Mouse (Mus musculus) left cerebral cortex, adult 9 months (tissue): Measurements from ENCODE around the gene Phrf1.

Experiments
- DNase-seq, 2 experiments: peaks; one replicate each; pipeline ENCODE4 v3.0.0; 2022; ENCODE audit warnings: low spot score in 2 of 2

Phrf1 gene

GRCm38 (mm10) chr7:141256159-141256558 is 27.6 kb downstream of the Phrf1 start:
- DNase-seq = no peak

GRCm38 (mm10) chr7:141261480-141261879 is 32.9 kb downstream of the Phrf1 start:
- no peak for DNase-seq

- no peak for DNase-seq
Measured at GRCm38 (mm10) chr7:141263640-141264039, 35.1 kb downstream of the Phrf1 start.

GRCm38 (mm10) chr7:141264041-141264700 is 35.6 kb downstream of the Phrf1 start:
- DNase-seq = no peak

- DNase-seq = no peak
Measured at GRCm38 (mm10) chr7:141264761-141265410, 36.3 kb downstream of the Phrf1 start.

DNA sequence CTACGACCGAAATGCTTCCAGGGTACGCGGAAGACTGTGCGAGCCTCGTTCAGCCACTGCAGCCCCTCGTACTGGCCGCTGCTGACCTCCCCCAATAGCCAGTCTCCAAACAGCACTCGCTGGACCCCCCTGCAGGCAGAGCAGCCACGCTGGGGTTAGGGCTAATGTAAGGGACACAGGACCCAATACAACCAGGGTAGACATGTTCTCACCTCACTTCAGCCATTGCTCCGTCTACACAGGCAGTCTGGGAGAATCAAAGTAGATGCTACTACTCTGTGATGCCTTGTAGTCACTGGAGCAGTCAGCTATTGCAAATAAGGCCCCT is 36.8 kb downstream of the Phrf1 start:
- DNase-seq = no peak

- DNase-seq = no peak
Measured at GRCm38 (mm10) chr7:141265739-141266561, 37.4 kb downstream of the Phrf1 start, which contains the start of gene Irf7. Gene Irf7 (minus strand): TSS chr7:141266481.

DNA sequence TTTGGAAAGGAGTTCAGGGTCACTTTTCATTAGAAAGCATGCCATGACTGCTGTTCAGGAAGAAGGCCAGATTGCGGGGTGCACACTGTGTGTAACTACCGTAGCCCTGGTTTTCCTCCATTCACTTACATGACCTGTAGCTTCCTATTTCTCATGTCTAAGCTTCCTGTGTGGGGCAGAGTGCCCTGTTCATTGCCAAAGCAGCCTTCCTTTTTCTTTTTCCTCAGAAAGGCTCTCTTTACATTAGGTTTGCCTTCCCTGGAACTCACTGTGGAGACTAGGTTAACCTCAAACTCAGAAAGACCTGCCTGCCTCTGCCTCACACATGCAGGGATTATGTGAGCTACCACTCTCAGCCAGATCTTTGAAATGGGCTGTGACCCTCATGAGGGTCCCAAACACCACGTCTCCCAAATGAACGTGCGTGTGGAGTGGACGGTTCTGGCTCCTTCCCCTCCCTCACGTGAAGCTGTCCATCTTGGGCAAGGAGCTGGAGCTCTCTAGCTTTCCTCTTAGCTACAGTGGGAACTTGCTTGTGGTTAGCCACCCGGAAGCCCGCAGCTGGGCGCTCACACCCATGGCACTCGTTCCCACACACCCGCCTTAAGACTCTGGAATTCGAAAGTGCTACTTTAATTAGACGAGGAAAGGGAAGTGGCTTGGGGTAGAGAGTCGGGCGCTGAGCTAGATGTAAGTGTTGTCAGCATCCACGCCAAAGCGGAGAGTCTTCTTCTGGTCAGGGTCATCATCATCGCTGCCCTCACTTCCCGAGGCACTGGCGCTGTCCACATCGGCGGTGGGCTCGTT is 40.1 kb downstream of the Phrf1 start:
- DNase-seq = no peak

DNA sequence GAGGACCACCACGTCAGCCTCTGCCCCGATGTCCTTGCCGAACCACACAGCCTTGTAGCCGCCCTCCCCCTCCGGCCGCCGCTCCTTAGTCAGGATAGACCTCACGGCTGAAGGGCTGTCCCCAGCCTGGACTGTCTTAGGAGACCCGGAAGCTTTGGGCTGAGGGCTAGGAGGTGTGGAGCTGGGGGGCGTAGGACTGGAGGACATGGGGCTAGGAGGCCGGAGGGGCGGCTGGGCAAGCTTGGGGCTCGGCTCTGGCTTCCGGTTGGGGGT is 40.6 kb downstream of the Phrf1 start:
- DNase-seq = no peak

DNA sequence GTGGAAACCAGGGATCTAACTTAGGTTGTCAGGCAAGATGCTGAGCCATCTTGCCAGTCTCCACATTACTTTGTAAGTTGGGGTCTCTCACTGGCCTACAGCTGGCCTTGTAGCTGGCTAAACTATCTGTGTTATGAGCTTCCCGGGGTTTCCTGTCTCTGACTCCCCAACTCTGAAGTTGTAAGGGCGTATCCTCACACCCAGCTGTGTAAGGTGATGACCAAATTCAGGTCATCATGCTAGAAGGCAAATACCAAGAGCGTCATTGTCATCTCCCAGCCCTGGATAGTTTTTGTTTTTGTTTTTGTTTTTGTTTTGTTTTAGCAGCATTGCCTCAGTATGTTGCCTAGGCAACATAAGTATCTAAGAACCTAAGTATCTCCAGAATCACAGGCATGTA is 42.0 kb downstream of the Phrf1 start:
- no peak for DNase-seq

- no peak for DNase-seq
Measured at GRCm38 (mm10) chr7:141275356-141275755, 46.8 kb downstream of the Phrf1 start.

GRCm38 (mm10) chr7:141276546-141276945 is 48.0 kb downstream of the Phrf1 start, which contains the start of gene Cdhr5:
Gene Cdhr5 (minus strand): TSS chr7:141276786.
- no peak for DNase-seq

DNA sequence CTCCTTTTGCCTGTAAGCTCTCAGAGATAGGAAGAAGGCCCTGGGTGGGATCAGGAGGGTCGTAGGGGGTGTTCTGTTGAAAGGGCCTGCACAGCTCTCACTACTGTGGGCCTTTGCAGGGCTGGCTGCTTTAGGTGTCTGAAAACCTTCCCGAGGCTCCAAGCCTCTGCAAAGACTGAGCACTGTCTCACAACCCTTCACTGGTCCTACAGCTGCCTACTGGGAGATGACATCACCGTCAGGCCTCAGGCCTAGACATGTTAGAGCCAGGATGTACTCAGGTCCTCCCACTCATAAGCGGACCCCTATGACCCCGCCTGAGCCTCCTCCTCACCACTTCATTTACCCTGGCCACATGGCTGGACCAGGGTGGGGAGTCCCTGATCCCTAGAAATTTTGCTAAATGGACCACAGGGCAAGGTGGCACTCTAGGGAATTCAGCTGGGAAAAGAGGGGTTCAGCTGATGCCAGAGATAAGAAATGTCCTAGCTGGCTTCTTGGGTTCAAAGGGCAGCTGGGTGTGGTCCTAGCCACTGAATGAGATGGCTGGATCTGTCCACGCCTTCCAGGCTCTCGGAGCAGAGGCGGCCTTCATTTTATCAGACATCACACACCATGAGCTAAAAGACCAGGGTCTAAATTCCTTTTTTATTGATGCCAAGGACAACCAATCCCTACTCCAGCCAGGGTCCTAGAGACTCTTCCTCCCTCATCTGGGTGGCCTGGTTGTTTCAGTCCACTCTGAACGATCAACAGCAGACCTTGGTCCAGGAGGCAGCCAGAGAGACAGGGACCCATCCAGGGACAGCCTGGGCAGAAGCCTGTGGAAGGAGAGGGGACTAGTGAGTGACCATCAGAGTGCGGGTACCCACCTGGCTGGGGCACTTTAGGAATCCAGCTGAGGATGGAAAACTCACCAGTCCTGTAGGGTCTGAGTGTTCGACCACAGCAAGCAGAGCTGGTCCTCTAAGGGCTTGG is 49.4 kb downstream of the Phrf1 start:
- no peak for DNase-seq

DNA sequence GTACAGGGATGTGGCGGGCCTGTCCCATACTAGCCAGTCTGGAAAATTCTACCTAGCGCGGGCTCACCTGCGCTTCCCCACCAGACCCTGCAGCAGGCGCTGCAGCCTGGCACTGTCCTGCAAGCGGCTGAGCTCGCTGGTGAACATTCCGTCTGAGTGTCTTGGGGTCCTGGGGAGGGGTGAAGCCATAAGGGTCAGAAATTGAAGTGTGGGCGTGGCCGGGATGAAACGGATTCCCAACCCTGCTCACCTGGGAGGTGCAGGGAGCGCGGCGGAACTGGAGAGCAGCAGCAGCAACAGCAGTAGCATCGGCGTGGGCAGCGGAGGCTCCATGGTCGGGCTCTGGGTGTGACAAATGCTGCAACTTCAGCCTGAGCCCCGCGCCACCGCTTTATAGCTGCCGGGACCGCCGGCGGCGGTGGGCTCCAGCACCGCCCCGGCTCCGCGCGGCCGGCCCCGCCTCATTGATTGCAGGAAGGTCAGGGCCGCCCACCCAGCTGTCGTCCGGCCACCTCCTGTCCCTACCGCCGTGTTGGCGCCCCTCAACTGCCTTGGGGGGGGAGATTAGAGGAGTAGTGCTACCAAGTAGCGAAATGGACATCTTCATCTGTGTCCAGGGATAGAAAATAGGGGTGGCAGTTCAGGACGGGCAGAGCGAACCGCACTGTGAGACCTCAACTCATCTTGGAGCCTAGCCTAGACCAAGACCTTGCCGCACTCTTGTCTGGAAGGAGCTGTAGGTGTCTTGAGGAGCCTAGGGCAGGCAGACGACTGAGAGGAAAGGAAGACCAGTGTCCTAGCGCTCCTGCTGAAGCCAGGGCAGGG is 50.4 kb downstream of the Phrf1 start, which contains the start of gene Sct:
Gene Sct (minus strand): TSS at position 368 of the 825 bp plus-strand sequence.
- DNase-seq = no peak

GRCm38 (mm10) chr7:141281442-141281841 is 52.9 kb downstream of the Phrf1 start:
- no peak for DNase-seq

DNA sequence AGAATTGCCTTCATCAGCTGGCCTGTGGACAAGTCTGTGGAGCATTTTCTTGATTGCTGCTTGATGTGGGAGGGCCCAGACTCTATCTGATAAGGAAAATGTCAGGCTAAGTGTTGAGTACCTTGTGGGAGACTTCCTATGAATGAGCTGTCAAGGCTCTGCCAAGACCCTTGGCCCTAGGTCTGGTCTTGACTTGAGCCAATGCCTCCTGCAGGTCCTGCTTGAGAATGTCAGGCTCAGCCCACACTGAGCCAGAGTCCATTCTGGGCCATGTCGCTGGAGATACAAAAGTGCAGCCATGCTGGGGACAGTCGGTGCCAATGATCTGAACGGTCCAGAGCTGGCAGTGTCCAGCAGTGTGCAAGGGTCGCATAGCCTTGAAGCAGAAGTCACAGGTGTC is 54.2 kb downstream of the Phrf1 start:
- no peak for DNase-seq

DNA sequence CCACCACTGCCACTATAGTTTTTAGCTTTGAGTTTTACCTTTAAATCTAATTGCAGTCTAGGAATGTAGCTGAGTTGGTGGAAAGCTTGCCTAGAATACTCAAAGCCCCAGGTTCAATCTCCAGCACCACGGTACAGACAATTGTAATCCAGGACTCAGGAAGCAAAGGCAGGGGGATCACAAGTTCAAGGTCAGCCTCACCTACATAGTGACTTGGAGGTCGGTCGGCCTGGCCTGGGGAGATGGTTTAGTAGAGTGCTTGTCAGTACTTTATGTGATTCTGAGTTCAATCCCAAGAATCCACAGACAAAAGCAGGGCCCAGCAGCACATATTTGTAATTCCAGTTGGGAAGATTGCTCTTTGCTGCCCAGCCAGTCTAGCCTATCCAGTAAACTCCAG is 59.5 kb downstream of the Phrf1 start:
- DNase-seq = no peak

DNA sequence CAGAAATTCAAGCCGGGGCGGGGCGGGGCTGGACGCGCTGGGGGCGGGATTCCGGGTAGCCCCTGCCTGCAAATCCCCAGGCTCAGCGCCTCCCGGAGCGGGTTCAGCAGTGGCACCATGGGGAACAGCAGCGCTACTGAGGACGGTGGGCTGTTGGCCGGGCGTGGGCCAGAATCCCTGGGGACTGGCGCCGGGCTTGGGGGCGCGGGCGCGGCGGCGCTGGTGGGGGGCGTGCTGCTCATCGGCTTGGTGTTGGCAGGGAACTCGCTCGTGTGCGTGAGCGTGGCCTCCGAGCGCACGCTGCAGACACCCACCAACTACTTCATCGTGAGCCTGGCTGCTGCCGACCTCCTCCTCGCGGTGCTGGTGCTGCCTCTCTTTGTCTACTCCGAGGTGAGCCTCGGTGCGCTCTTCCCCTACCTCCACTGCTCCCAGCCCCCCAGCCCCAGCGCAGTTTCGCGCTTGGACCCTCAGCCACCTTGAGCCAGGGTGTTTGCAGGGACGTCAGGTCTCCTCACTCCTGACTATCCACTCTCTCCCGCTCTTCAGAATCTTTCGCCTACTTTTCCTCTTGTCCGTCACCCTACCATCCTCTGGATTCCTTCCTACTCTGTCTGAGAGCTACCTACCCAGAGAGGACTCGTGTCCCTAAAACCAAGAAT is 63.5 kb downstream of the Phrf1 start, which contains the start of gene Drd4:
Gene Drd4 (plus strand): TSS at position 86 of the 662 bp plus-strand sequence.
- DNase-seq = no peak
